Mouse (Mus musculus) lung, postnatal 0 days (tissue): ENCODE data around the gene Ythdf2.

Experiments
- CTCF ChIP-seq: IDR thresholded peaks from 2 replicates; pipeline ENCODE4 v1.5.1; 2016; ENCODE audit warnings: antibody characterized with exemption, mild to moderate bottlenecking
- EP300 ChIP-seq: IDR thresholded peaks from 2 replicates; pipeline ENCODE4 v1.6.1; 2016; ENCODE audit warnings: antibody characterized with exemption, mild to moderate bottlenecking, control low read depth

DNA sequence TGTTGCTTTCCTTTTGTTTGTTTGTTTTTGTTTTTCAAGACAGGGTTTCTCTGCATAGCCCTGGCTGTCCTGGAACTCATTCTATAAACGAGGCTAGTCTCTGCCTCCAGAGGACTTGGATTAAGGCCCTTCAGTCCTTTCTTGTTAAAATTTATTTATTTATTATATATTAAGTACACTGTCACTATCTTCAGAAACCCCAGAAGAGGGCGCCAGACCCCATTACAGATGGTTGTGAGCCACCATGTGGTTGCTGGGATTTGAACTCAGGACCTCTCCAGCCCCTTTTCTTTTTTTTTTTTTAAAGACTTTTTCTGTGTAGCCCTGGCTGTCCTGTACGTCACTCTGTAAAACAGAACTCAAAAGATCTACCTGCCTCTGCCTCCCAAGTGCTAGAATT, 42.9 kb upstream of the Ythdf2 start:
- TF ChIP-seq CTCF (peak; percentile 29), EP300 (no peak)
